In the genomic region with DNA sequence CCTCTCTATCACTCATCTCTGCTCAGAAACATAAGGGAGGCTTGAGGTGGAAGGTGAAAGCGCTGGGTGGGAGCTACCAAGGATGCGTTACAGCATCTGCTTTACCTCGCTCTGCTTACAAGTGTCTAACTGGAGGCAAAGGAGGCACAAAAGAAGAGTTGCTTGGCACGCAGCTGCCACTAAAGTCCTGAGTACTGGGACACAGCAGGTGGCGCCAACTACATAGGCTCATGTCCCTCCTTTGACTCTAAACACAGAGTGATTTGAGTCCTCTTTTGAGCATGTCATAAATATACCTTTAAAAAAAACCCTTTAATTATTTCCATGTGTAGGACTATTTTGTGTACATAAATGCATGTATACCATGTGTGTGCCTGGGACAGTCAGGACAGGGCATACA, we compare ENCODE assay signal across 24 mouse cellular contexts. TPM values are rescaled to one million over a fixed set of nuclear protein-coding genes. Genes with fewer than 3 reads are reported as not detected.
DNase-seq lines count a peak whose midpoint lies in the region; TF ChIP-seq lines count a peak whose summit lies in the region.
"Had no signal": no experiment of that assay in that cellular context is flagged by ENCODE, and none has a peak within 500 bp of the region (broad histone marks: within the 10 kb centered on the region; RNA-seq: fewer than 3 reads in every experiment).

No protein-coding gene starts in this region.

- H3K4me3 ChIP-seq in gastrocnemius, adult 2 months: no peak overlapping the region
- H3K4me3 ChIP-seq in lung, adult 2 months (replicated peaks; ENCODE audit: extremely low read depth, low read depth, low read length): no peak overlapping the region
- no peak overlapping the region for H3K4me3 ChIP-seq in small intestine, adult 2 months (ENCODE audit: low read depth, low read length)
- H3K4me3 ChIP-seq: embryonic facial prominence, embryonic 13.5 days; hindbrain, embryonic 12.5 days; megakaryocyte, embryonic 14.5 days; neural tube, embryonic 13.5 days; stomach, embryonic 15.5 days had no signal

- no peaks in the 10 kb centered on the region for H3K4me1 ChIP-seq in lung, adult 2 months (ENCODE audit: control insufficient read depth, insufficient read depth, low read length)
- H3K4me1 ChIP-seq in small intestine, adult 2 months (ENCODE audit: control insufficient read depth, insufficient read depth, insufficient read length, low read length): peaks cover 26% of the 10 kb centered on the region
- H3K4me1 ChIP-seq: embryonic facial prominence, embryonic 13.5 days; hindbrain, embryonic 12.5 days; neural tube, embryonic 13.5 days; stomach, embryonic 15.5 days had no signal

- no peak overlapping the region for H3K27ac ChIP-seq in gastrocnemius, adult 2 months
- no peak overlapping the region for H3K27ac ChIP-seq in small intestine, adult 2 months (ENCODE audit: insufficient read depth, low read depth, low read length)
- H3K27ac ChIP-seq: embryonic facial prominence, embryonic 13.5 days; hindbrain, embryonic 12.5 days; liver, embryonic 14.5 days; neural tube, embryonic 13.5 days; stomach, embryonic 15.5 days had no signal

- 65% methylated on average over 5 of the region's 5 CpGs for WGBS in lung, adult 2 months
- WGBS in small intestine, adult 2 months: 61% methylated on average over 5 of the region's 5 CpGs

- no peaks in the 10 kb centered on the region for H3K36me3 ChIP-seq in small intestine, adult 2 months (ENCODE audit: control insufficient read depth, insufficient read depth, low read length)
- H3K36me3 ChIP-seq: embryonic facial prominence, embryonic 13.5 days; hindbrain, embryonic 12.5 days; neural tube, embryonic 13.5 days; stomach, embryonic 15.5 days had no signal

- TF ChIP-seq CTCF in gastrocnemius, adult 2 months (IDR thresholded peaks at IDR 0.05): peak; percentile 19; the same call in 1 of the 2 replicates
- TF ChIP-seq CTCF in lung, adult 2 months (IDR thresholded peaks at IDR 0.05; ENCODE audit: insufficient read depth, low read length): peak; percentile 17; the same call in 1 of the 2 replicates
- peak; percentile 50; the same call in 1 of the 2 replicates for TF ChIP-seq CTCF in small intestine, adult 2 months (IDR thresholded peaks at IDR 0.05; ENCODE audit: extremely low read depth, insufficient read length, insufficient replicate concordance, low read depth, low read length)

- no peak for DNase-seq in gastrocnemius, adult 2 months
- no peak for DNase-seq in gastrocnemius, postnatal 10 days
- no peak for DNase-seq in lung, adult 2 months
- no peak for DNase-seq in lung, postnatal 25 days (ENCODE audit: low spot score)
- peak; percentile 49 for DNase-seq in NIH3T3 (ENCODE audit: low read depth)
- no peak for DNase-seq in spleen, postnatal 10 days (ENCODE audit: low spot score in 2 of 2)
- DNase-seq: cerebellum, adult 11-12 months; cerebellum, postnatal 36 days; kidney, adult 11 months; layer of hippocampus, postnatal 36 days; thymus, postnatal 14 days had no signal

- H3K27me3 ChIP-seq in small intestine, adult 2 months (ENCODE audit: control insufficient read depth, insufficient read depth, low read length): no peaks in the 10 kb centered on the region
- H3K27me3 ChIP-seq: neural tube, embryonic 13.5 days; stomach, embryonic 15.5 days had no signal

- no peak for TF ChIP-seq POLR2A in lung, adult 2 months (IDR thresholded peaks at IDR 0.05; ENCODE audit: borderline replicate concordance, extremely low read depth, low read depth, low read length)
- no peak for TF ChIP-seq POLR2A in small intestine, adult 2 months (IDR thresholded peaks at IDR 0.05; ENCODE audit: low read depth, low read length)

- intact Hi-C loops in gastrocnemius, adult 2 months (cut with DNase I): no loop called here

RNA-seq across cellular contexts. Expression of a gene that starts 11.7 kb away (rescaled TPM):
- total RNA-seq in gastrocnemius, adult 2 months (2021): not detected
- not detected for total RNA-seq in gastrocnemius, postnatal 10 days (2021)
- polyA plus RNA-seq in lung, adult 2 months (2012; rRNA removed): 0.11 and 0.96 TPM in 2 replicates
- polyA plus RNA-seq in small intestine, adult 2 months (2012; rRNA removed): 0.06 and 0.25 TPM in 2 replicates
- total RNA-seq: layer of hippocampus, postnatal 36 days had no signal
- polyA plus RNA-seq: activated CD4-positive, CD25-positive, alpha-beta regulatory T cell, adult 4 months; brain, embryonic 14.5 days; forebrain, embryonic 11.5 days; heart, embryonic 14.5 days; liver, embryonic 14.5 days; neural tube, embryonic 13.5 days had no signal

RNA-seq across cellular contexts. Expression of a gene that starts 28.3 kb away (rescaled TPM):
- total RNA-seq in gastrocnemius, adult 2 months (2021): not detected
- not detected for total RNA-seq in gastrocnemius, postnatal 10 days (2021)
- 0.24 and 12.9 TPM in 2 replicates for polyA plus RNA-seq in lung, adult 2 months (2012; rRNA removed)
- polyA plus RNA-seq in small intestine, adult 2 months (2012; rRNA removed): 3.9 and 4.0 TPM in 2 replicates
- total RNA-seq: layer of hippocampus, postnatal 36 days had no signal
- polyA plus RNA-seq: activated CD4-positive, CD25-positive, alpha-beta regulatory T cell, adult 4 months; brain, embryonic 14.5 days; heart, embryonic 14.5 days; liver, embryonic 14.5 days had no signal

RNA-seq across cellular contexts. Expression of a gene that starts 29.3 kb away (rescaled TPM):
- not detected for total RNA-seq in gastrocnemius, adult 2 months (2021)
- total RNA-seq in gastrocnemius, postnatal 10 days (2021): not detected
- 1.5 and 2.7 TPM in 2 replicates for polyA plus RNA-seq in lung, adult 2 months (2012; rRNA removed)
- 22.9 and 150 TPM in 2 replicates for polyA plus RNA-seq in small intestine, adult 2 months (2012; rRNA removed)
- total RNA-seq: layer of hippocampus, postnatal 36 days had no signal
- polyA plus RNA-seq: embryonic facial prominence, embryonic 13.5 days; forebrain, embryonic 11.5 days; hindbrain, embryonic 12.5 days; limb, embryonic 11.5 days; neural tube, embryonic 13.5 days had no signal

RNA-seq across cellular contexts. Expression of a gene that starts 54.5 kb away (rescaled TPM):
- total RNA-seq in gastrocnemius, adult 2 months (2021): not detected
- not detected for total RNA-seq in gastrocnemius, postnatal 10 days (2021)
- polyA plus RNA-seq in lung, adult 2 months (2012; rRNA removed): not detected in 2 replicates
- polyA plus RNA-seq in small intestine, adult 2 months (2012; rRNA removed): not detected in 2 replicates
- total RNA-seq: layer of hippocampus, postnatal 36 days had no signal
- polyA plus RNA-seq: activated CD4-positive, CD25-positive, alpha-beta regulatory T cell, adult 4 months; brain, embryonic 14.5 days; embryonic facial prominence, embryonic 13.5 days; forebrain, embryonic 11.5 days; gonadal fat pad, adult 2 months; heart, embryonic 14.5 days; hindbrain, embryonic 12.5 days; limb, embryonic 11.5 days; liver, embryonic 14.5 days; neural tube, embryonic 13.5 days; stomach, embryonic 15.5 days had no signal
